Mouse (Mus musculus) heart, embryonic 12.5 days (tissue): ENCODE results near the gene Prickle1. TPM values are rescaled to one million over a fixed set of nuclear protein-coding genes. Genes with fewer than 3 reads are reported as not detected.

Experiments used
- ATAC-seq: fragments of 200-750 bp; cut with Nextera tagmentation; 2 replicates; pipeline ENCODE4 v1.8.0; 2017; ENCODE audit warnings: moderate TSS enrichment, moderate library complexity; ENCODE audit not compliant: insufficient number of reproducible peaks, low FRiP score
- H3K27ac ChIP-seq: fragments of 300-500 bp; sonication (generic); 2 replicates; pipeline ENCODE4 v1.5.1; 2016; ENCODE audit warnings: mild to moderate bottlenecking, moderate library complexity; ENCODE audit not compliant: poor library complexity, severe bottlenecking
- H3K27me3 ChIP-seq: fragments of 300-500 bp; sonication (generic); replicated peaks from 2 replicates; pipeline ENCODE4 v1.6.1; 2016; ENCODE audit warnings: mild to moderate bottlenecking, moderate library complexity
- H3K36me3 ChIP-seq: fragments of 300-500 bp; sonication (generic); 2 replicates; pipeline ENCODE4 v1.6.1; 2016; ENCODE audit warnings: mild to moderate bottlenecking, moderate library complexity
- H3K4me1 ChIP-seq: fragments of 300-500 bp; sonication (generic); replicated peaks from 2 replicates; pipeline ENCODE4 v1.6.1; 2016; ENCODE audit warnings: mild to moderate bottlenecking
- H3K4me2 ChIP-seq: fragments of 300-500 bp; sonication (generic); 2 replicates; pipeline ENCODE4 v1.6.1; 2016; ENCODE audit warnings: mild to moderate bottlenecking, moderate library complexity
- H3K4me3 ChIP-seq: fragments of 300-500 bp; sonication (generic); 2 replicates; pipeline ENCODE4 v1.5.1; 2016; ENCODE audit warnings: mild to moderate bottlenecking
- H3K9ac ChIP-seq: fragments of 300-500 bp; sonication (generic); 2 replicates; pipeline ENCODE4 v1.6.1; 2016; ENCODE audit warnings: mild to moderate bottlenecking, moderate library complexity
- H3K9me3 ChIP-seq: fragments of 300-500 bp; sonication (generic); replicated peaks from 2 replicates; pipeline ENCODE4 v1.6.1; 2016; ENCODE audit warnings: mild to moderate bottlenecking, moderate library complexity
- WGBS: fragments of 180-500 bp; shearing (Covaris S2); methylation state at CpG from one replicate; pipeline ENCODE4 v1.1.7; 2016; 5-methylcytosine and 5-hydroxymethylcytosine counted together
- polyA plus RNA-seq: library from polyadenylated mRNA; unstranded; fragments of >200 nt; fragmentation: Nextera tagmentation; extraction: Ambion mirVana; gene quantifications from 2 replicates; pipeline ENCODE4 v1.2.1, GENCODE M21; 2016

Prickle1 gene
- polyA plus RNA-seq, 1 experiment from 2014 or later: 42.2 TPM

GRCm38 (mm10) chr15:93518941-93519835 lies 76.5 kb downstream of the Prickle1 start:
- ATAC-seq: peak; percentile 89
- WGBS: under 1% methylated on average over 85 of the region's 85 CpGs
- Histone ChIP-seq H3K4me1 (peaks cover 66% of the 10 kb centered on the region), H3K27ac (peak overlapping the region; percentile 96), H3K4me3 (peak overlapping the region; percentile 86), H3K9me3 (no peaks in the 10 kb centered on the region), H3K9ac (peak overlapping the region; percentile 93), H3K27me3 (no peaks in the 10 kb centered on the region), H3K4me2 (peak overlapping the region; percentile 75), H3K36me3 (peaks cover 4% of the 10 kb centered on the region; the same call in 1 of the 2 replicates)

GRCm38 (mm10) chr15:93518143-93518902 lies 77.4 kb downstream of the Prickle1 start:
- Histone ChIP-seq H3K9ac (peak overlapping the region; percentile 93), H3K27me3 (no peaks in the 10 kb centered on the region), H3K4me1 (peaks cover 66% of the 10 kb centered on the region), H3K4me3 (peak overlapping the region; percentile 86), H3K9me3 (no peaks in the 10 kb centered on the region), H3K4me2 (peak overlapping the region; percentile 75), H3K27ac (peak overlapping the region; percentile 96), H3K36me3 (peaks cover 4% of the 10 kb centered on the region; the same call in 1 of the 2 replicates)
- 1% methylated on average over 23 of the region's 23 CpGs for WGBS
- ATAC-seq: no peak; the same call in 1 of the 2 replicates

GRCm38 (mm10) chr15:93517022-93517565 lies 78.6 kb downstream of the Prickle1 start:
- Histone ChIP-seq H3K27me3 (no peaks in the 10 kb centered on the region), H3K4me2 (peak overlapping the region; percentile 75), H3K4me1 (peaks cover 66% of the 10 kb centered on the region), H3K9me3 (no peaks in the 10 kb centered on the region), H3K4me3 (peak overlapping the region; percentile 86), H3K27ac (peak overlapping the region; percentile 96), H3K36me3 (peaks cover 7% of the 10 kb centered on the region), H3K9ac (peak overlapping the region; percentile 93)
- WGBS: 65% methylated on average over 11 of the region's 11 CpGs
- ATAC-seq: no peak

- peaks cover 23% of the 10 kb centered on the region for H3K36me3 ChIP-seq
- H3K27me3 ChIP-seq: no peaks in the 10 kb centered on the region
- WGBS: 70% methylated on average over 9 of the region's 9 CpGs
- no peak overlapping the region for H3K4me3 ChIP-seq
- ATAC-seq: no peak
- no peak overlapping the region for H3K9ac ChIP-seq
- H3K27ac ChIP-seq: no peak overlapping the region
- no peak overlapping the region for H3K4me2 ChIP-seq
- H3K4me1 ChIP-seq: peaks cover 60% of the 10 kb centered on the region
- H3K9me3 ChIP-seq: no peaks in the 10 kb centered on the region
Measured at GRCm38 (mm10) chr15:93515316-93515715, 80.4 kb downstream of the Prickle1 start.

- no peak overlapping the region for H3K27ac ChIP-seq
- peak overlapping the region; percentile 14 for H3K4me3 ChIP-seq
- peak overlapping the region; percentile 57 for H3K4me2 ChIP-seq
- no peaks in the 10 kb centered on the region for H3K9me3 ChIP-seq
- peaks cover 32% of the 10 kb centered on the region for H3K36me3 ChIP-seq
- WGBS: 10% methylated on average over 10 of the region's 10 CpGs
- H3K4me1 ChIP-seq: peaks cover 59% of the 10 kb centered on the region
- peak overlapping the region; percentile 70; the same call in 1 of the 2 replicates for H3K9ac ChIP-seq
- H3K27me3 ChIP-seq: no peaks in the 10 kb centered on the region
- ATAC-seq: no peak
Measured at GRCm38 (mm10) chr15:93513939-93514341, 81.8 kb downstream of the Prickle1 start.

GRCm38 (mm10) chr15:93512437-93512836 lies 83.3 kb downstream of the Prickle1 start:
- peaks cover 55% of the 10 kb centered on the region for H3K4me1 ChIP-seq
- H3K4me2 ChIP-seq: peak overlapping the region; percentile 22; the same call in 1 of the 2 replicates
- no peak overlapping the region for H3K4me3 ChIP-seq
- WGBS: 36% methylated on average over 9 of the region's 9 CpGs
- H3K9me3 ChIP-seq: no peaks in the 10 kb centered on the region
- peaks cover 47% of the 10 kb centered on the region for H3K36me3 ChIP-seq
- H3K9ac ChIP-seq: 0 out of 2 replicates have a peak overlapping the region, but pooled peaks have one; percentile 13
- peak overlapping the region; percentile 1; the same call in 1 of the 2 replicates for H3K27ac ChIP-seq
- no peak for ATAC-seq
- no peaks in the 10 kb centered on the region for H3K27me3 ChIP-seq

- H3K36me3 ChIP-seq: peaks cover 59% of the 10 kb centered on the region
- H3K27ac ChIP-seq: no peak overlapping the region
- peaks cover 48% of the 10 kb centered on the region for H3K4me1 ChIP-seq
- no peak overlapping the region for H3K4me3 ChIP-seq
- H3K9me3 ChIP-seq: no peaks in the 10 kb centered on the region
- WGBS: 50% methylated on average over 12 of the region's 12 CpGs
- no peak overlapping the region for H3K9ac ChIP-seq
- ATAC-seq: no peak
- no peaks in the 10 kb centered on the region for H3K27me3 ChIP-seq
- H3K4me2 ChIP-seq: no peak overlapping the region
Measured at GRCm38 (mm10) chr15:93510690-93511336, 84.9 kb downstream of the Prickle1 start.

GRCm38 (mm10) chr15:93504808-93505207 lies 90.9 kb downstream of the Prickle1 start:
- Histone ChIP-seq H3K4me1 (no peaks in the 10 kb centered on the region), H3K27me3 (no peaks in the 10 kb centered on the region), H3K9me3 (no peaks in the 10 kb centered on the region), H3K4me2 (no peak overlapping the region), H3K36me3 (peaks cover 92% of the 10 kb centered on the region), H3K9ac (no peak overlapping the region), H3K27ac (no peak overlapping the region), H3K4me3 (no peak overlapping the region)
- ATAC-seq: no peak
- WGBS: 93% methylated on average over 17 of the region's 17 CpGs

- Histone ChIP-seq H3K36me3 (peaks cover 96% of the 10 kb centered on the region), H3K4me1 (no peaks in the 10 kb centered on the region), H3K4me3 (no peak overlapping the region), H3K27ac (no peak overlapping the region), H3K4me2 (no peak overlapping the region), H3K9me3 (no peaks in the 10 kb centered on the region), H3K9ac (no peak overlapping the region), H3K27me3 (no peaks in the 10 kb centered on the region)
- no peak for ATAC-seq
- 93% methylated on average over 35 of the region's 35 CpGs for WGBS
Measured at GRCm38 (mm10) chr15:93503201-93503745, 92.4 kb downstream of the Prickle1 start.

- WGBS: 90% methylated on average over 9 of the region's 9 CpGs
- Histone ChIP-seq H3K27ac (no peak overlapping the region), H3K27me3 (no peaks in the 10 kb centered on the region), H3K4me2 (no peak overlapping the region), H3K4me1 (no peaks in the 10 kb centered on the region), H3K36me3 (peaks cover 96% of the 10 kb centered on the region), H3K9me3 (no peaks in the 10 kb centered on the region), H3K4me3 (no peak overlapping the region), H3K9ac (no peak overlapping the region)
- ATAC-seq: no peak
Measured at GRCm38 (mm10) chr15:93502703-93503102, 93.0 kb downstream of the Prickle1 start.
